Mouse (Mus musculus) forebrain, embryonic 13.5 days (tissue): ENCODE results near the gene Enc1. TPM values are rescaled to one million over a fixed set of nuclear protein-coding genes. Genes with fewer than 3 reads are reported as not detected.

ENCODE experiments used
- ATAC-seq: fragments of 200-750 bp; cut with Nextera tagmentation; 2 replicates; pipeline ENCODE4 v1.8.0; 2017
- H3K27ac ChIP-seq: fragments of 300-500 bp; sonication (generic); 2 replicates; pipeline ENCODE4 v1.5.1; 2015; ENCODE audit warnings: inconsistent platforms, mild to moderate bottlenecking, moderate library complexity
- H3K27me3 ChIP-seq: fragments of 300-500 bp; sonication (generic); 2 replicates; pipeline ENCODE4 v1.6.1; 2015; ENCODE audit warnings: mild to moderate bottlenecking, inconsistent platforms
- H3K36me3 ChIP-seq: fragments of 300-500 bp; sonication (generic); 2 replicates; pipeline ENCODE4 v1.6.1; 2015; ENCODE audit warnings: mild to moderate bottlenecking, inconsistent platforms; ENCODE audit not compliant: poor library complexity, severe bottlenecking
- H3K4me1 ChIP-seq: fragments of 300-500 bp; sonication (generic); 2 replicates; pipeline ENCODE4 v1.6.1; 2015; ENCODE audit warnings: inconsistent platforms
- H3K4me2 ChIP-seq: fragments of 300-500 bp; sonication (generic); 2 replicates; pipeline ENCODE4 v1.6.1; 2015; ENCODE audit warnings: inconsistent platforms, mild to moderate bottlenecking, moderate library complexity
- H3K4me3 ChIP-seq: fragments of 300-500 bp; sonication (generic); 2 replicates; pipeline ENCODE4 v1.5.1; 2015; ENCODE audit warnings: mild to moderate bottlenecking, inconsistent platforms
- H3K9ac ChIP-seq: fragments of 300-500 bp; sonication (generic); 2 replicates; pipeline ENCODE4 v1.6.1; 2015; ENCODE audit warnings: mild to moderate bottlenecking, inconsistent platforms
- H3K9me3 ChIP-seq: fragments of 300-500 bp; sonication (generic); replicated peaks from 2 replicates; pipeline ENCODE4 v1.6.1; 2016; ENCODE audit warnings: inconsistent platforms
- WGBS: fragments of 180-500 bp; shearing (Covaris S2); methylation state at CpG from one replicate; pipeline ENCODE4 v1.1.7; 2015; 5-methylcytosine and 5-hydroxymethylcytosine counted together
- polyA plus RNA-seq: library from polyadenylated mRNA; unstranded; fragments of >200 nt; fragmentation: Nextera tagmentation; extraction: Ambion mirVana; gene quantifications from 2 replicates; pipeline ENCODE4 v1.2.1, GENCODE M21; 2015

Enc1 gene
- polyA plus RNA-seq, 1 experiment from 2014 or later = 44.4 TPM

GRCm38 (mm10) chr13:97282051-97282910 lies 41.4 kb downstream of the Enc1 start:
- WGBS = 16% methylated on average over 26 of the region's 26 CpGs

GRCm38 (mm10) chr13:97282911-97283281 lies 42.0 kb downstream of the Enc1 start:
- Histone ChIP-seq H3K27me3 (peaks cover 4% of the 10 kb centered on the region; the same call in 1 of the 2 replicates), H3K36me3 (no peaks in the 10 kb centered on the region), H3K27ac (no peak overlapping the region), H3K4me2 (peak overlapping the region; percentile 56), H3K4me3 (no peak overlapping the region), H3K9ac (no peak overlapping the region), H3K4me1 (peaks cover 16% of the 10 kb centered on the region), H3K9me3 (no peaks in the 10 kb centered on the region)
- 10% methylated on average over 9 of the region's 9 CpGs for WGBS
- ATAC-seq = no peak

More at GRCm38 (mm10) chr13:97282051-97282910, 41.4 kb downstream of the Enc1 start:
- peak overlapping the region; percentile 25 for H3K4me3 ChIP-seq
- no peaks in the 10 kb centered on the region for H3K9me3 ChIP-seq
- peak overlapping the region; percentile 46 for H3K9ac ChIP-seq
- H3K27ac ChIP-seq = no peak overlapping the region
- peaks cover 16% of the 10 kb centered on the region for H3K4me1 ChIP-seq
- no peaks in the 10 kb centered on the region for H3K36me3 ChIP-seq
- ATAC-seq = peak; percentile 62
- peak overlapping the region; percentile 56 for H3K4me2 ChIP-seq
- H3K27me3 ChIP-seq = peaks cover 4% of the 10 kb centered on the region; the same call in 1 of the 2 replicates

- ATAC-seq = no peak
- Histone ChIP-seq H3K9me3 (no peaks in the 10 kb centered on the region), H3K9ac (no peak overlapping the region), H3K4me1 (peaks cover 26% of the 10 kb centered on the region), H3K4me2 (no peak overlapping the region), H3K27ac (no peak overlapping the region), H3K36me3 (no peaks in the 10 kb centered on the region), H3K4me3 (no peak overlapping the region), H3K27me3 (peaks cover 4% of the 10 kb centered on the region; the same call in 1 of the 2 replicates)
- 89% methylated on average over 3 of the region's 3 CpGs for WGBS
These were observed 46.1 kb downstream of the Enc1 start for GRCm38 (mm10) chr13:97287046-97287445.

- no peaks in the 10 kb centered on the region for H3K9me3 ChIP-seq
- no peak overlapping the region for H3K9ac ChIP-seq
- no peak overlapping the region for H3K4me2 ChIP-seq
- no peaks in the 10 kb centered on the region for H3K36me3 ChIP-seq
- 29% methylated on average over 3 of the region's 3 CpGs for WGBS
- H3K27ac ChIP-seq = 0 out of 2 replicates have a peak overlapping the region, but pooled peaks have one; percentile 82
- no peaks in the 10 kb centered on the region for H3K27me3 ChIP-seq
- peaks cover 43% of the 10 kb centered on the region for H3K4me1 ChIP-seq
- H3K4me3 ChIP-seq = no peak overlapping the region
- no peak for ATAC-seq
These were observed 49.8 kb downstream of the Enc1 start for GRCm38 (mm10) chr13:97290747-97291146.

- H3K27ac ChIP-seq = peak overlapping the region; percentile 82; the same call in 1 of the 2 replicates
- no peaks in the 10 kb centered on the region for H3K36me3 ChIP-seq
- peak; percentile 13; the same call in 1 of the 2 replicates for ATAC-seq
- H3K4me3 ChIP-seq = no peak overlapping the region
- H3K27me3 ChIP-seq = no peaks in the 10 kb centered on the region
- H3K9ac ChIP-seq = no peak overlapping the region
- H3K9me3 ChIP-seq = no peaks in the 10 kb centered on the region
- 78% methylated on average over 17 of the region's 17 CpGs for WGBS
- no peak overlapping the region for H3K4me2 ChIP-seq
- peaks cover 44% of the 10 kb centered on the region for H3K4me1 ChIP-seq
These were observed 50.4 kb downstream of the Enc1 start for GRCm38 (mm10) chr13:97291354-97291753.

- H3K9me3 ChIP-seq = no peaks in the 10 kb centered on the region
- H3K4me3 ChIP-seq = no peak overlapping the region
- peak overlapping the region; percentile 39 for H3K4me2 ChIP-seq
- H3K27ac ChIP-seq = peak overlapping the region; percentile 82
- peaks cover 44% of the 10 kb centered on the region for H3K4me1 ChIP-seq
- no peaks in the 10 kb centered on the region for H3K27me3 ChIP-seq
- ATAC-seq = peak; percentile 76
- WGBS = 3% methylated on average over 5 of the region's 8 CpGs
- no peak overlapping the region for H3K9ac ChIP-seq
- no peaks in the 10 kb centered on the region for H3K36me3 ChIP-seq
These were observed 51.1 kb downstream of the Enc1 start for GRCm38 (mm10) chr13:97292026-97292425.

- Histone ChIP-seq H3K9me3 (no peaks in the 10 kb centered on the region), H3K9ac (no peak overlapping the region), H3K4me1 (peaks cover 44% of the 10 kb centered on the region), H3K27me3 (no peaks in the 10 kb centered on the region), H3K4me2 (peak overlapping the region; percentile 39), H3K27ac (peak overlapping the region; percentile 82), H3K4me3 (no peak overlapping the region), H3K36me3 (no peaks in the 10 kb centered on the region)
- WGBS = 4% methylated on average over 12 of the region's 12 CpGs
- ATAC-seq = peak; percentile 69
These were observed 51.7 kb downstream of the Enc1 start for GRCm38 (mm10) chr13:97292451-97293245.

GRCm38 (mm10) chr13:97295101-97295852 lies 54.4 kb downstream of the Enc1 start:
- no peak overlapping the region for H3K27ac ChIP-seq

GRCm38 (mm10) chr13:97295853-97296219 lies 54.9 kb downstream of the Enc1 start:
- Histone ChIP-seq H3K4me1 (peaks cover 40% of the 10 kb centered on the region), H3K36me3 (no peaks in the 10 kb centered on the region), H3K9me3 (no peaks in the 10 kb centered on the region), H3K27me3 (no peaks in the 10 kb centered on the region), H3K4me3 (no peak overlapping the region), H3K9ac (no peak overlapping the region), H3K4me2 (no peak overlapping the region), H3K27ac (no peak overlapping the region)
- 83% methylated on average over 11 of the region's 11 CpGs for WGBS
- no peak for ATAC-seq

More at GRCm38 (mm10) chr13:97295101-97295852, 54.4 kb downstream of the Enc1 start:
- Histone ChIP-seq H3K4me1 (peaks cover 44% of the 10 kb centered on the region), H3K9ac (no peak overlapping the region), H3K9me3 (no peaks in the 10 kb centered on the region), H3K4me2 (no peak overlapping the region), H3K27me3 (no peaks in the 10 kb centered on the region), H3K4me3 (no peak overlapping the region), H3K36me3 (no peaks in the 10 kb centered on the region)
- 56% methylated on average over 9 of the region's 9 CpGs for WGBS
- no peak for ATAC-seq

GRCm38 (mm10) chr13:97296281-97296680 lies 55.4 kb downstream of the Enc1 start:
- no peak overlapping the region for H3K4me2 ChIP-seq
- H3K9me3 ChIP-seq = no peaks in the 10 kb centered on the region
- H3K4me1 ChIP-seq = peaks cover 37% of the 10 kb centered on the region
- H3K4me3 ChIP-seq = no peak overlapping the region
- no peaks in the 10 kb centered on the region for H3K36me3 ChIP-seq
- H3K27ac ChIP-seq = no peak overlapping the region
- WGBS = 86% methylated on average over 8 of the region's 8 CpGs
- H3K9ac ChIP-seq = no peak overlapping the region
- no peaks in the 10 kb centered on the region for H3K27me3 ChIP-seq
- no peak for ATAC-seq

GRCm38 (mm10) chr13:97296757-97297156 lies 55.9 kb downstream of the Enc1 start:
- Histone ChIP-seq H3K4me2 (no peak overlapping the region), H3K4me3 (no peak overlapping the region), H3K4me1 (peaks cover 32% of the 10 kb centered on the region), H3K27ac (no peak overlapping the region), H3K9ac (no peak overlapping the region), H3K9me3 (no peaks in the 10 kb centered on the region), H3K36me3 (no peaks in the 10 kb centered on the region), H3K27me3 (no peaks in the 10 kb centered on the region)
- no peak for ATAC-seq
- WGBS = 98% methylated on average over 4 of the region's 5 CpGs
